Mouse (Mus musculus) CD4-positive, CD25-positive, alpha-beta regulatory T cell (primary cell): ENCODE results near the gene Vmn2r109. TPM values are rescaled to one million over a fixed set of nuclear protein-coding genes. Genes with fewer than 3 reads are reported as not detected.

Experiments used
- polyA plus RNA-seq: library from polyadenylated mRNA; unstranded; fragments of 100-300 nt; shearing (Covaris generic); gene quantifications from one replicate; pipeline ENCODE4 v1.2.1, GENCODE M21; 2017

Vmn2r109 gene
- polyA plus RNA-seq: not detected

DNA sequence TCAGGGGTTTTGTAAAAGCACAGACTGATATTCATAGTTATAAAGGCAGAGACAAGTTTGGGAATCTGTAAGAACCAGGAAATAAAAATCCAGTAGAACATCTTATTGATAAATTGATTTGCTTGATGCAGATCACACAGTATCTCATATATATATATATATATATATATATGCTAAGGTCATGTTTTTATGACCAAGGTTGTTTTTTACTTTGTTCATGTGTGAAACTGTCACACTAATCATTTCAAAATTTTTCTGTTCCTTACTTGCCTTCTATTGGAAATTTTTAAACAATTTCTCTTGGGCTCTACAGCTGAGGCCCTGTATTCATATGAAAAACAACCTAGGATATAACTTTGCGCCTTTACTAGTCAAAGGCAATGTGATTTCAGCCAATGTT lies at the start of gene Vmn2r109:
Vmn2r109 (minus strand) TSS at position 101 of the 400 bp plus-strand sequence.

DNA sequence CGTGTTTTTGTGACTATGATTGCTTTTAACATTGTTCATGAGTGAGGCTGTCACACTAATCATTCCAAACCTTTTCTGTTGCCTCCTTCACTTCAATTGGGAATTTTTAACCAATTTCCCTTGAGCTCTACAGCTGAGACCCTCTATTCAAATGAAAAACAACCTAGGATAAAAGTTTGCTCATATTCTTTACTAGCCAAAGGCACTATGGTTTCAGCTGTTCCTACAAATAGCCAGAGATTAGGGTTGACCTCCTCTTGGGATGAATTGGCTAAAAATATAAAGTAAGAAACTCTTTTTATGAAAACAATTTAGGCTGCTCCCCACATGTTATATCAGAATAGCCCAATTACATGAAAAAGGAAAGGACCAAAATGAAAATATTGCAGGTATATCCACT lies 31.8 kb upstream of the Vmn2r109 start, which contains the start of gene Vmn2r110:
Vmn2r110 (minus strand) TSS at position 101 of the 400 bp plus-strand sequence.

DNA sequence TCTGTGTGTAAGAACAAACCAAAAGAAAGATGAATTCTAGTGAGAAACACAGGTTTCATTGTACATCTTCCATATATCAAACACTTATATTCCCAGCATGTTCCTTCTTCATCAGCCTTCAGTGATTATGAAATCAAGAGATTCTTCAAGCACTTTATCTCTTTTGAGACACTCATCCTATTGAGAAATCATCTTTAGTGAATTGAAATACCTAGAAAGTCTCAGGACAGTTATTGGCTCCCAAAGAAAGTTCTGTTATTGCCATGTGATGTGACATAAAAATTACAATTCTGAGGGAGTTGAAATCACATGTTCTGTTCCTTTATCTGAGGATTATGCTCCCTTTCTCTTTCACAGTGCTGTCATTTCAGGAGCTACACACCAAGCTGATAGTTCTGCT lies 66.7 kb downstream of the Vmn2r109 start, which contains the start of gene Vmn1r225:
Vmn1r225 (plus strand) TSS at position 301 of the 400 bp plus-strand sequence.

Other genes with a start within 250 kb of the Vmn2r109 start
- gene Vmn2r107, start 219.5 kb downstream of the Vmn2r109 start, polyA plus RNA-seq: 0.01 TPM
- not detected for gene Vmn1r224, start 150.6 kb downstream of the Vmn2r109 start, polyA plus RNA-seq
- not detected for gene Vmn2r108, start 83.4 kb downstream of the Vmn2r109 start, polyA plus RNA-seq
- gene Vmn1r225, start 66.6 kb downstream of the Vmn2r109 start, polyA plus RNA-seq: not detected
- gene Vmn2r110, start 31.7 kb upstream of the Vmn2r109 start, polyA plus RNA-seq: 0.02 TPM
- not detected for gene Fpr-rs3, start 60.1 kb upstream of the Vmn2r109 start, polyA plus RNA-seq
- gene Vmn1r226, start 118.1 kb upstream of the Vmn2r109 start, polyA plus RNA-seq: not detected
- not detected for gene Vmn1r227, start 165.1 kb upstream of the Vmn2r109 start, polyA plus RNA-seq
- not detected for gene Vmn1r228, start 221.4 kb upstream of the Vmn2r109 start, polyA plus RNA-seq
- 0.02 TPM for gene Vmn1r229, start 246.8 kb upstream of the Vmn2r109 start, polyA plus RNA-seq